Mouse (Mus musculus) cortical plate, adult 2 months (tissue): ENCODE data around the gene Farsb. TPM values are rescaled to one million over a fixed set of nuclear protein-coding genes. Genes with fewer than 3 reads are reported as not detected.

Source experiments
- H3K27ac ChIP-seq: fragments of 200-500 bp; 2 replicates; pipeline ENCODE4 v1.5.1; 2012; ENCODE audit warnings: low read length, control low read depth, inconsistent platforms; ENCODE audit not compliant: insufficient read depth
- H3K4me1 ChIP-seq: fragments of 200-500 bp; 2 replicates; pipeline ENCODE4 v1.6.1; 2011; ENCODE audit warnings: low read length; ENCODE audit not compliant: control insufficient read depth, insufficient read depth
- H3K4me3 ChIP-seq: fragments of 200-500 bp; 2 replicates; pipeline ENCODE4 v1.5.1; 2011; ENCODE audit warnings: mild to moderate bottlenecking, low read length, control low read depth; ENCODE audit not compliant: insufficient read depth
- CTCF ChIP-seq: fragments of 200-500 bp; IDR thresholded peaks from 2 replicates; pipeline ENCODE4 v1.5.1; 2011; ENCODE audit warnings: mild to moderate bottlenecking, control low read depth, low read length; ENCODE audit not compliant: insufficient read depth; ENCODE audit errors: extremely low read depth
- POLR2A ChIP-seq: fragments of 200-500 bp; IDR thresholded peaks from 2 replicates; pipeline ENCODE4 v1.6.1; 2011; ENCODE audit warnings: mild to moderate bottlenecking, low read length, control low read depth; ENCODE audit not compliant: insufficient read depth; ENCODE audit errors: extremely low read depth
- polyA plus RNA-seq: library from polyadenylated mRNA; depleted of rRNA; stranded (reverse); fragments of >200 nt; gene quantifications from 2 replicates; pipeline ENCODE4 v1.2.3, GENCODE M21; 2012

Gene Farsb
- polyA plus RNA-seq, 1 experiment: 55.8 TPM

DNA sequence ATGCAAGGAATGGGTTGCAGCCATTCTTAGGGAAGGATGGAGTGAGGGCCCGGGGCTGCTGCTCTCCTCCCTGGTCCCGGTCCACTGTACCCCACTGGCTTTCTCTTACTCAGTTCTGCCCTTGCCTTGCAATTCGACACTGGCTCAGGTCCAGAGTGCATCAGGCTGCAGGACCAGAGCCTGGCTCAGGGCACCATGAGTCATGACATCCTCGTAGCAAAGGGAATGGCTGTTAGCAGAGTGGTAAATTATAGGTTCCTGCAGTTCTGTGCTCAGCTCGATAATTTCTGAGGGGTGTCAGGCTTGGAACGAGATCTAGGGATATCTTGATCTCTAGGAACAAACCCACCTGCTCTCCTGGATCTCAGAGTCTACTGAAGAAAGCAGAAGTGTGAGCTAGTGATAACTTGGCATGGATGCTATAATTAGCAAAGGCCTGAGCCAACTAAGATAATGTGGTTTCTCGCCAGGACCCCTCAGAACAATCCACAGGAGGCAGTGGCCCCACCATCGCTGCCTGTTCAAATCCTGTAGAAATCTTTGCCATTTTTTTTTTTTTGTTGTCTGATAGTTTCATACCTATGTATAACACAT is 92.3 kb downstream of the Farsb start:
- Histone ChIP-seq H3K4me1 (no peaks in the 10 kb centered on the region), H3K27ac (no peak overlapping the region), H3K4me3 (no peak overlapping the region)
- TF ChIP-seq CTCF (no peak), POLR2A (no peak)

DNA sequence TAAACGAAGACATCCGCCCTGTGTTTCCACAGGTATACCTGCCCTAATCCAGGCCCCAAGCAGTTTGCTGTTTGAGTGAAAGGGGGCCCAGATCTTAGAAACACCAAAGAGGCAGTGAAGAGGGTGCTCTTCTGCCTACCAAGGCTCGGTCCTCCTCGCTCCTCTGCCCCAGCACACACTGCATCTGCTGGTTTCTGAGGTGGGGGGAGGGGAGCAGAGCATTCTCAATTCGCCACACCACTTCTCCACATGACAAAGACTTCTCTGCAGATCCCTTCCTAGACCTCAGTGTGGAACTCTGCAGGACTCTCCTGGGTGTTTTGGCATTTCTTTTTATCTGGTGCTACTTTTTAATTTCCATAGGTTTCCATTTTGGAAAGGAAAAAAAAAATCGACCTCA is 93.0 kb downstream of the Farsb start:
- H3K4me3 ChIP-seq: no peak overlapping the region
- TF ChIP-seq CTCF (no peak), POLR2A (no peak)
- H3K4me1 ChIP-seq: no peaks in the 10 kb centered on the region
- no peak overlapping the region for H3K27ac ChIP-seq

DNA sequence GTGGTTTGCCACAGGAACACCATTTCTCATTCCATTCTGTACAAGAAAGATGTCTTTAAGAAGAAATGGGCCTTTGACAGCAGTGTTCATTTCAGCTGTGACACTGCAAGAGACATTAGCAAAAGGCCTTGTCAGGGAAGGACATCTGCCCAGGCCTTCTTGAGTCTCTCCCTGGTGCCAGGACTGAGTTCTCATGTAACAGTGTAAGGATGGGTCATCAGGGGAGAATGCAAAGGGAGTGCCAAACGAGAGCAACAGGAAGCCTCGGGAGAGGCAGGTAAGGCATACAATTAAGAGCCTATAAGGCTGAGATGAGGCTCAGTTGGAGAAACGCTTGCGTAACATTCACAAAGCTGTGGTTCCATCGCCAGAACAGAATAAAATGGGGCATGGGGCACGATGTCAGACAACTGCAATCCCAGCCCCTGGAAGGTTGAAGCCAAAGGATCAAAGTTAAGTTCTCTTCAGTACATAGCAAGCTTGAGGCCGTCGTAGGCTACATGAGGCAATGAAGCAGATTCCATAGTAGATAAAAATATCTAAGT is 93.4 kb downstream of the Farsb start:
- no peak for TF ChIP-seq CTCF
- TF ChIP-seq POLR2A: no peak
- no peak overlapping the region for H3K4me3 ChIP-seq
- H3K27ac ChIP-seq: no peak overlapping the region
- no peaks in the 10 kb centered on the region for H3K4me1 ChIP-seq

DNA sequence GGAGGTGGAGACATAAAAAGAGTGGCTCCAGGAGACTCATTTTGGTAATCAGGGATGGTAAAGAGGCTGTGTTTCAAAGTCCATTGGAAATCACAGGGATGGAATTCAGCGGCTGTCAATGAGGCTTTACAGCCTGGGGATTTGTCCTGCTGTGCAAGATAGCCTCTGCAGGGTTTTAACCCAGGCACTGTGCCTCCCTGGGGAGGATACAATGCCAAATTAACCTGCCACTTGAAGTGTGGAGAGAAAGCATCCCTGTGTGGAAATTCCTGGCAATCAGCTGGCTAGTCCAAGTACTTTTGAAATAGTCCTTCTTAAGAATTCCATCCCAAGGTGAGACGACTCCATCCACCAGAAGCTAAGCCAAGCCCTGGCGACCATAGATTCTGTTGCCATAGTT is 99.8 kb downstream of the Farsb start:
- no peak for TF ChIP-seq POLR2A
- TF ChIP-seq CTCF: no peak
- Histone ChIP-seq H3K27ac (no peak overlapping the region), H3K4me3 (no peak overlapping the region), H3K4me1 (no peaks in the 10 kb centered on the region)

DNA sequence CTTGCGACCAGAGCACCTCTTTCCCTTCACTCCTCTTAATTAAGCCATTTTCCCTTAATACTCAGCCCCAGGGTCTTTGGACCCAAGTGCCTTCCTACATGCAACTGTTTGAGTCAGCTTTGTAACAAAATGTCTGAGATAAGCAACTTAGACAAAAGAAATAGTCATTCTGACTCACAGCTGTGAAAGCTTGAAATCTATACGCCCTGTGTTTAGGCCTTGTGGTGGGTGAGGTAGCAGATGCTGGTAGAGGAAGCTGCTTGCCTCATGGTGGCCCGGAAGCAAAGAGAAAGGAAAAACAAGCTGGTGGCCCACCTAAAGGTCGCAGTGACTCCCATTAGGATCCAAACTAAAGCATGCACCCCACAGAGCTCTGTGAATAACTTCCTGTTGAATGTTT is 100.8 kb downstream of the Farsb start:
- Histone ChIP-seq H3K4me1 (no peaks in the 10 kb centered on the region), H3K4me3 (no peak overlapping the region), H3K27ac (no peak overlapping the region)
- no peak for TF ChIP-seq CTCF
- TF ChIP-seq POLR2A: no peak

DNA sequence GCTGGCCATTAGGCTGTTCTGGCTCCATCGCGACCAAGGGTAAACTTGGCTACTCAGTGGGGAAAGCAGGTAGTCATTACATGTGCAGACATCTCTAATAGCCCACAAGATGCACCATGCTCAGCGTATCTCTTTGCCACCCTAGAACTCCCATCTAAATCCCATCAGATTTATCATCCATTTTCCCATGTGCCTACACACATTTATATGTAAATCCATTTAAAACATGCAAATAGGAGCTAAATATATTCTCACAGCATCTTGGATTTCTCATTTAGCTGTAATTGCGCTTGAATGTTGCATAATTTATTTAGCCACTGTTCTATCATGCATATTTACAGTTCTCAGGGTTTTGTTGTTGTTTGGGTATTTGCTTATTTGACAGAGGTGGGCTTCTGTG is 107.7 kb downstream of the Farsb start:
- Histone ChIP-seq H3K4me3 (no peak overlapping the region), H3K27ac (no peak overlapping the region), H3K4me1 (no peaks in the 10 kb centered on the region; the same call in 1 of the 2 replicates)
- TF ChIP-seq CTCF (no peak), POLR2A (no peak)

DNA sequence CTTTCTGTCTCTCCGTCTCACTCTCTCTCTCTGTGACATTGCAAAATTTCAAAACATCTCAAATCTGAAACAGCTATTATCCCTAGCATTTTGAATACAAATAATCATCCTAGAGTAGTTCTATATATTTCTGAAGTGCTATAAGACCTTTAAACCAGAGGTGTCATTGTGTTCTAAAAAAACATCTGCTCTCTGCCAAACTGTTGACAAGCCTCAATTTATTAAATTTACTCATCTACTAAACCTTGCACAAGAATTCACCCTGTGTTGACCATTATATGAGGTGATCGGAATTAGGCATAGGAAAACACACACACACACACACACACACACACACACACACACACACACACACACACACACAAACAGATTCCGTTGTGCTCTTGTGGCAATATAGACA is 113.6 kb downstream of the Farsb start:
- no peak for TF ChIP-seq CTCF
- no peak for TF ChIP-seq POLR2A
- Histone ChIP-seq H3K27ac (no peak overlapping the region), H3K4me3 (no peak overlapping the region), H3K4me1 (peaks cover 2% of the 10 kb centered on the region; the same call in 1 of the 2 replicates)

DNA sequence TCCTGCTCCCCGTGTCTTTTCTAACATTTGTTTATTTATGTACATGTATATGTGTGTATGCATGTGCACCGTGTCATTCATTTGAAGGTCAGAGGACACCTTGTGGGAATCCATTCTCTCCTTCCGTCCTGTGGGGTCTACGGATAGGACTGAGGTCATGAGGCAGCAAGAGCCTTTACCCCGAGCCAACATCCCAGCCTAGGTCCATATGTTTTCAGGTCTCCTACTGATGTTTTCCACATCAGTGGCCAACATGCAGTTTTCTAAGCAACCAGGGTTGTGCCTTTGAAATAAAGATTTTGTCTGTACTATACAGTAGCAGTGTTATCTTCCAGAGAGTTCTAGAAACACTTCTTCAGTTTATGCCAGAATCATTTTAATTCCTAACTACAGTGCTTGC is 114.9 kb downstream of the Farsb start:
- H3K27ac ChIP-seq: no peak overlapping the region
- TF ChIP-seq CTCF (no peak), POLR2A (no peak)
- no peak overlapping the region for H3K4me3 ChIP-seq
- H3K4me1 ChIP-seq: peaks cover 2% of the 10 kb centered on the region; the same call in 1 of the 2 replicates

DNA sequence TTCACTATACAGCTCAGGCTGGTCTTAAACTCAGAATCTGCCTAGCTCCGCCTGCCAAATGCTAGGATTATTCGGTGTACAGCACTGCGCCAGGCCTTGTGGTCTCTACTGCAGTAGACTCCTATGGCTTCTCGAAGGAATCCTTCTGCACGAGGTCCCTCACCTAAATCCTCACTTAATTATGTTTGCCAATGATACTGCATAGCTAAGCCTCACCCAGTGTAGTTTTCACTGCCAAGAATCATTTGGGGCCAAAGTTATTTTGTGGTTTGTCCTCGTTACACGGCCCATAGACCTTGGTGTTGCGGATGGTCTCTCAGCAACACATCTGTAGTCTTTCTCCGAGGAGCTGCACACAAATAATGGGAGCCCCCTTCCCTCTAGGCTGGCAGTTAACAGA is 116.4 kb downstream of the Farsb start:
- H3K4me3 ChIP-seq: no peak overlapping the region
- TF ChIP-seq POLR2A (no peak), CTCF (no peak)
- H3K27ac ChIP-seq: no peak overlapping the region
- peaks cover 2% of the 10 kb centered on the region; the same call in 1 of the 2 replicates for H3K4me1 ChIP-seq

DNA sequence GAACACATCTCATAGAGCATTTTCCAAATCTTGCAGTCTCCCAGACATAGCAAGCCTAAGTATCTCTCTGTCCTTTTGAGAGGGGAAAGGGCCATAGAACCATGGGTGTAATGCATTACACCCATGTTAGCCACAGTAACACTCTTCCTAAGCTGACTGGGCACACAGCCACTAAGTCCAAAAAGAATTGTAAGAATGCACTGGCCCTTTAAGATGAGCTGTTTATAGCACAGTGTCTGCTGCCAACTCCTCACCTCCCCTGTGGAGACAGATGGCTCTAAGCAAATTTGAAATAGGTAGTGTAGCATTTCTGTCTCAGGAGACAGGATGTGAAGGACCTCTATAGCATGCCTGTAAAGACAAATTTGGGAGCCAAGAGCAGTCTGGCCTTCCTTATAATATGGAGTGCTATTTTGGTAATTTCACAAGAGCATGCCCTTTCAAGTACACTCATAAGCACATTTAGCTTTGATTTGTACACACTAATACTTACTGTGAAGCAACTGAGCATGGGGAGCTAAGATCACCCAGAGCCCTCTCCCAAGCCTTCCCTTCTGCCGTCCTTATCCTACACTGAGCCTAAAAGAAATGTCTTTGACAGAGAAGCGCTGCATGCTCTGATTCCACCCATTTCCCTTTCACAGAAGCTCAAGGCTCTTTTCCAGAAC is 117.0 kb downstream of the Farsb start:
- H3K27ac ChIP-seq: 0 out of 2 replicates have a peak overlapping the region, but pooled peaks have one; percentile 33
- H3K4me3 ChIP-seq: no peak overlapping the region
- H3K4me1 ChIP-seq: peaks cover 2% of the 10 kb centered on the region; the same call in 1 of the 2 replicates
- TF ChIP-seq POLR2A (no peak), CTCF (no peak)
